Comparison of ENCODE assay signal across 9 mouse cellular contexts in the genomic region with DNA sequence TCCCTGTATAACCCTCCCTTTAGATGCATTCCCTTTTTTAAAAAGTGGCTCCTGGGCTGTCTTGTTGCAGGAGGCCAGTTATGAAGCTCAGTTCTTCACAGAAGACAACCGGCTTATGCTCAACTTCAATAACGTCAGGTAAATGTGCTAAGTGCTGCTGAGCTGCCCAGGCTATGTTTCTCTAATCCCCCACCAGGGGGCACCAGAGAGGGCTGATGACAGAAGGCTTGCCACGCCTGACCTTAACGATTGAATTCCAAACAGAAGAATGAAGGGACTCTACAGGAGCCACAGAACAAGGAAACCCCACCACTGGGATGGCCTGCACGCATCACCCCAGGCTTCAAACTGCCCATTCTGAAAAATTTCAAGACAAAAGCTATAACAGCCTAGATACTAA. TPM values are rescaled to one million over a fixed set of nuclear protein-coding genes. Genes with fewer than 3 reads are reported as not detected.
DNase-seq lines count a peak whose midpoint lies in the region; ATAC-seq and TF ChIP-seq lines count a peak whose summit lies in the region.
"Had no signal": no experiment of that assay in that cellular context is flagged by ENCODE, and none has a peak within 500 bp of the region (broad histone marks: within the 10 kb centered on the region; RNA-seq: fewer than 3 reads in every experiment).

No protein-coding gene starts in this region.

- DNase-seq in heart, adult 8-10 months (ENCODE audit: low spot score), result peak; percentile 45
- DNase-seq in ZHBTc4 (ENCODE audit: low read depth, low spot score), result peak; percentile 91
- peak; percentile 76 to 78 for DNase-seq in cerebellum, postnatal 36 days
- DNase-seq in heart, postnatal 0 days (ENCODE audit: low spot score), result peak; percentile 74
- peak; percentile 45 to 52 for DNase-seq in layer of hippocampus, postnatal 36 days
- peak; percentile 64 for DNase-seq in naive thymus-derived CD4-positive, alpha-beta T cell, adult 2 months (ENCODE audit: low read depth)
- peak; percentile 91 for DNase-seq in testis, postnatal 10 days (ENCODE audit: low spot score)

- no peak overlapping the region for H3K4me3 ChIP-seq in heart, embryonic 12.5 days
- no peak overlapping the region for H3K4me3 ChIP-seq in heart, postnatal 0 days (ENCODE audit: low read depth, low read length)
- H3K4me3 ChIP-seq: midbrain, embryonic 12.5 days had no signal

- 12% methylated on average over 5 of the region's 5 CpGs for WGBS in heart, embryonic 12.5 days
- 9% methylated on average over 5 of the region's 5 CpGs for WGBS in heart, postnatal 0 days

- H3K27ac ChIP-seq in heart, embryonic 12.5 days (ENCODE audit: poor library complexity, severe bottlenecking), result no peak overlapping the region
- H3K27ac ChIP-seq in heart, postnatal 0 days (ENCODE audit: low read depth), result no peak overlapping the region
- H3K27ac ChIP-seq: midbrain, embryonic 12.5 days had no signal

- H3K4me1 ChIP-seq in heart, embryonic 12.5 days (replicated peaks), result no peaks in the 10 kb centered on the region
- H3K4me1 ChIP-seq in heart, postnatal 0 days (ENCODE audit: control insufficient read depth, insufficient read depth), result no peaks in the 10 kb centered on the region
- H3K4me1 ChIP-seq: midbrain, embryonic 12.5 days had no signal

- no peak overlapping the region for H3K4me2 ChIP-seq in heart, embryonic 12.5 days
- no peak overlapping the region for H3K4me2 ChIP-seq in heart, postnatal 0 days (ENCODE audit: low read depth, low read length)
- H3K4me2 ChIP-seq: midbrain, embryonic 12.5 days had no signal

- peak; percentile 88 for TF ChIP-seq CTCF in heart, postnatal 0 days (IDR thresholded peaks at IDR 0.05; ENCODE audit: low read depth)

- no peaks in the 10 kb centered on the region for H3K36me3 ChIP-seq in heart, embryonic 12.5 days
- H3K36me3 ChIP-seq in heart, postnatal 0 days (replicated peaks; ENCODE audit: control insufficient read depth, insufficient read depth, low read length), result no peaks in the 10 kb centered on the region
- H3K36me3 ChIP-seq: midbrain, embryonic 12.5 days had no signal

- H3K27me3 ChIP-seq in heart, embryonic 12.5 days (replicated peaks), result peaks cover 17% of the 10 kb centered on the region; the same call in 1 of the 2 replicates
- H3K27me3 ChIP-seq in heart, postnatal 0 days (ENCODE audit: control insufficient read depth, insufficient read depth, low read length), result no peaks in the 10 kb centered on the region
- H3K27me3 ChIP-seq: midbrain, embryonic 12.5 days had no signal

- no peak for ATAC-seq in heart, embryonic 12.5 days (ENCODE audit: insufficient number of reproducible peaks, low FRiP score)
- ATAC-seq in heart, postnatal 0 days (ENCODE audit: insufficient read depth, low read depth), result peak; percentile 48; the same call in 1 of the 2 replicates

- no peaks in the 10 kb centered on the region for H3K9me3 ChIP-seq in heart, embryonic 12.5 days (replicated peaks)
- H3K9me3 ChIP-seq in heart, postnatal 0 days (replicated peaks; ENCODE audit: control insufficient read depth, low read length), result no peaks in the 10 kb centered on the region
- H3K9me3 ChIP-seq: midbrain, embryonic 12.5 days had no signal

- H3K9ac ChIP-seq in heart, embryonic 12.5 days, result no peak overlapping the region
- no peak overlapping the region for H3K9ac ChIP-seq in heart, postnatal 0 days (replicated peaks; ENCODE audit: low read depth, low read length)
- H3K9ac ChIP-seq: midbrain, embryonic 12.5 days had no signal

- no peak for TF ChIP-seq EP300 in heart, postnatal 0 days (IDR thresholded peaks at IDR 0.05; ENCODE audit: low read depth)

RNA-seq across cellular contexts. Expression of a gene that starts 8.4 kb away (rescaled TPM):
- not detected for total RNA-seq in heart, adult 8-10 months (2022)
- 0.14 and 0.33 TPM in 2 replicates for polyA plus RNA-seq in heart, embryonic 12.5 days (2016; fragmentation: Nextera tagmentation; extraction: Ambion mirVana)
- total RNA-seq in heart, postnatal 0 days (2014; rRNA removed; ENCODE audit: low replicate concordance), result 1.2 TPM in 1 of 2 replicates, not detected in the other
- 0.18 and 0.37 TPM in 2 replicates for polyA plus RNA-seq in heart, postnatal 0 days (2015; fragmentation: Nextera tagmentation; extraction: Ambion mirVana)
- total RNA-seq in layer of hippocampus, postnatal 36 days (2021), result not detected
- polyA plus RNA-seq: midbrain, embryonic 12.5 days had no signal

RNA-seq across cellular contexts. Expression of a gene that starts 24.6 kb away (rescaled TPM):
- total RNA-seq in heart, adult 8-10 months (2022), result under 1 TPM in 2 of 4 experiments, not detected in 2; 0.16 to 0.55 TPM
- polyA plus RNA-seq in heart, embryonic 12.5 days (2016; fragmentation: Nextera tagmentation; extraction: Ambion mirVana), result 0.12 and 0.14 TPM in 2 replicates
- total RNA-seq in heart, postnatal 0 days (2014; rRNA removed; ENCODE audit: low replicate concordance), result 5.8 TPM in 1 of 2 replicates, not detected in the other
- polyA plus RNA-seq in heart, postnatal 0 days (2015; fragmentation: Nextera tagmentation; extraction: Ambion mirVana), result 0.38 and 1.1 TPM in 2 replicates
- under 1 TPM in 1 of 2 experiments, not detected in 1; 0.12 TPM for total RNA-seq in layer of hippocampus, postnatal 36 days (2021)
- polyA plus RNA-seq: midbrain, embryonic 12.5 days had no signal

RNA-seq across cellular contexts. Expression of a gene that starts 42.5 kb away (rescaled TPM):
- not detected for total RNA-seq in heart, adult 8-10 months (2022)
- polyA plus RNA-seq in heart, embryonic 12.5 days (2016; fragmentation: Nextera tagmentation; extraction: Ambion mirVana), result 0.29 TPM in 1 of 2 replicates, not detected in the other
- not detected in 2 replicates for total RNA-seq in heart, postnatal 0 days (2014; rRNA removed; ENCODE audit: low replicate concordance)
- not detected in 2 replicates for polyA plus RNA-seq in heart, postnatal 0 days (2015; fragmentation: Nextera tagmentation; extraction: Ambion mirVana)
- not detected for total RNA-seq in layer of hippocampus, postnatal 36 days (2021)
- polyA plus RNA-seq: midbrain, embryonic 12.5 days had no signal

RNA-seq across cellular contexts. Expression of a gene that starts 52.8 kb away (rescaled TPM):
- not detected for total RNA-seq in heart, adult 8-10 months (2022)
- not detected in 2 replicates for polyA plus RNA-seq in heart, embryonic 12.5 days (2016; fragmentation: Nextera tagmentation; extraction: Ambion mirVana)
- not detected in 2 replicates for total RNA-seq in heart, postnatal 0 days (2014; rRNA removed; ENCODE audit: low replicate concordance)
- not detected in 2 replicates for polyA plus RNA-seq in heart, postnatal 0 days (2015; fragmentation: Nextera tagmentation; extraction: Ambion mirVana)
- not detected for total RNA-seq in layer of hippocampus, postnatal 36 days (2021)
- polyA plus RNA-seq: midbrain, embryonic 12.5 days had no signal
